Mouse (Mus musculus) layer of hippocampus, adult 8-10 months (tissue): ENCODE measurements around the gene H60b. TPM values are rescaled to one million over a fixed set of nuclear protein-coding genes. Genes with fewer than 3 reads are reported as not detected.
"Not testable (repeated sequence)": the region's sequence is repeated elsewhere in the genome, so short reads cannot be mapped to it uniquely, and the experiment has no call there.

ENCODE experiments used
- DNase-seq, 2 experiments: peaks; one replicate each; pipeline ENCODE4 v3.0.0; 2022; ENCODE audit warnings: low spot score in 2 of 2
- total RNA-seq, 4 experiments: library from RNA; stranded (reverse); gene quantifications; 2 replicates each; pipeline ENCODE4 v1.2.4; 2022

H60b gene
- total RNA-seq, 4 experiments from 2014 or later: not detected

GRCm38 (mm10) chr10:22165328-22166003 lies 7.1 kb downstream of the H60b start:
- DNase-seq: not testable (repeated sequence)

GRCm38 (mm10) chr10:22166025-22166424 lies 7.6 kb downstream of the H60b start:
- not testable (repeated sequence) for DNase-seq

GRCm38 (mm10) chr10:22167061-22167460 lies 8.7 kb downstream of the H60b start:
- DNase-seq: not testable (repeated sequence)

GRCm38 (mm10) chr10:22169116-22169515 lies 10.7 kb downstream of the H60b start:
- DNase-seq: not testable (repeated sequence)

GRCm38 (mm10) chr10:22172431-22173334 lies 14.3 kb downstream of the H60b start:
- DNase-seq: not testable (repeated sequence)

GRCm38 (mm10) chr10:22173335-22174189 lies 15.2 kb downstream of the H60b start:
- not testable (repeated sequence) for DNase-seq

- not testable (repeated sequence) for DNase-seq
These were observed 15.8 kb downstream of the H60b start for GRCm38 (mm10) chr10:22174190-22174487.

GRCm38 (mm10) chr10:22176515-22176914 lies 18.1 kb downstream of the H60b start:
- DNase-seq: not testable (repeated sequence)

- DNase-seq: not testable (repeated sequence)
These were observed 32.6 kb downstream of the H60b start for GRCm38 (mm10) chr10:22191035-22191434.

GRCm38 (mm10) chr10:22201352-22201751 lies 43.0 kb downstream of the H60b start:
- not testable (repeated sequence) for DNase-seq

- not testable (repeated sequence) for DNase-seq
These were observed 44.6 kb downstream of the H60b start for GRCm38 (mm10) chr10:22202784-22203583.

GRCm38 (mm10) chr10:22206443-22206842 lies 48.1 kb downstream of the H60b start:
- not testable (repeated sequence) for DNase-seq

- DNase-seq: peak; percentile 15 to 20
These were observed 53.8 kb downstream of the H60b start for GRCm38 (mm10) chr10:22212012-22212696.

- peak; percentile 6 to 11 for DNase-seq
These were observed 65.3 kb downstream of the H60b start for GRCm38 (mm10) chr10:22223474-22224349.

GRCm38 (mm10) chr10:22265060-22265459 lies 106.7 kb downstream of the H60b start:
- DNase-seq: no peak

- not testable (repeated sequence) for DNase-seq
These were observed 112.7 kb downstream of the H60b start for GRCm38 (mm10) chr10:22270879-22271786.

GRCm38 (mm10) chr10:22272914-22273683 lies 114.7 kb downstream of the H60b start:
- not testable (repeated sequence) for DNase-seq
